Mouse (Mus musculus) testis, adult 2 months (tissue): ENCODE measurements at regions not wholly inside any gene's neighbourhood (a gene's known extent, or its start where the extent isn't known, plus 50 kb on each side); places are given as distances from the start of the nearest gene placed in this dataset.

Source experiments
- CTCF ChIP-seq: fragments of 200-500 bp; IDR thresholded peaks from 2 replicates; pipeline ENCODE4 v1.5.1; 2012; ENCODE audit warnings: low read depth, mild to moderate bottlenecking, inconsistent platforms, low read length, moderate library complexity; ENCODE audit not compliant: control insufficient read depth, insufficient read depth, insufficient replicate concordance
- POLR2A ChIP-seq: fragments of 200-500 bp; IDR thresholded peaks from 2 replicates; pipeline ENCODE4 v1.6.1; 2012; ENCODE audit warnings: low read depth, mild to moderate bottlenecking, inconsistent platforms, low read length, moderate library complexity; ENCODE audit not compliant: control insufficient read depth

DNA sequence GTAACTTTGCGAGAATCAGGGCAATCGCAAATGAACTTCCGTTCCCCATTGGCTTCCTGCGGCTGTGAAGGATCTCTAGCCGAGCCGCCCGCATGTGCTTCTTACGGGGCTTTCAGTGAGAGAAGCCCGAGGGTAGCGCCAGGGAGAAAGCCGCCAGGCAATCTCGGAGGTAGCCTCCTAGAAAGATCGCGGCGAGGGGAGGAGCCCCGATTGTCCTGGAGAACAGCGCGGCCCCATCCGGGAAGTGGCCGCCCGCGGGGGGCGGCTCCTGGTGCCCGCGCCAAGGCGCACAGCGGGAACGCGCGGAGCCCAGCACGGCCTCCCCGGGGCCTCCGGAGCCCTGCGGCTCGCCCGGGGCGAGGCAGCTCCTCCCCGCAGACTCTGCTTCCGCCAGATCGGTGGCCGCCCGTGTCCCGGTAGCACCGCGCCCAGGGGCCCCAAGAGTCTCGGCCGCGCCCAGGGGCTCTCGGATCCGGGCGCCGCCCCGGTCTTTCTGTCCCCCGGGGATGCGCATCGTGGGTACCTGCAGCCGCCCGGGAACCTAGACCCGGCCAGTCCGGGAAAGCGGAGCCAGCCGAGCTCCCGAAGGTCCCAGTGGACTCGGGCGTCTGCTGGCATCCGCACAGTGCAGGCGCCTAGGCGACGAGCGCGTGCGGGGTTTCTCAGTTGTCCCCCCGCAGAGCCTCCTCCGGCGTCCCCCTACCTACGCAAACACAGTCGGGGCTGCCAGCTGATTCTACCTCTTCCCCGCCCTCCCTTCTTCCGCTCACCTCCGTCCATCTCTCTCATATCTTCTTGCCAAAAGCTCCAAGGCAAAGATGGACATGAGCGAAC lies 62.1 kb downstream of the Ccdc54 start:
- TF ChIP-seq POLR2A = peak; percentile 45; the same call in 1 of the 2 replicates
- TF ChIP-seq CTCF = no peak
